In the genomic region with DNA sequence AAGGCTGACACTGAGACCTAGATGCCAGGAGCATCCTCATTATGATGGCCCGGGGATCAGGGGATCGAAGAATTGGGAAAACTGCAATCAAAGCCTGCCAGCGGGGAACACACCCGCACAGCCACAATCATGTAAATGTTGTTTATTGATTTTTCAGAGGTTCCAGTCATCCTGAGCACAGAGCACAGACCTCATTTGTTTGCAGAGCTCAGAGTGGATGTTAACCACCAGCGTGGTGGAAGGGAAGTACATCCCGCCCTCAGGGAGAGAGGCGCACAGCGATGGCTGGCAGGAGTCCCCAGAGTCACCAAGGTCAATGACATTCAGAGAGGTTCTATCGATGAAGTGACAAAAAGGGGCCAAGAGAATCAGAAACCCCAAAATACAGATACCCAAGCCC, we compare ENCODE assay signal across 30 mouse cellular contexts. TPM values are rescaled to one million over a fixed set of nuclear protein-coding genes. Genes with fewer than 3 reads are reported as not detected.
"Had no signal": no experiment of that assay in that cellular context is flagged by ENCODE, and none has a peak within 500 bp of the region (broad histone marks: within the 10 kb centered on the region; RNA-seq: fewer than 3 reads in every experiment).

No protein-coding gene starts in this region.

- H3K9me3 ChIP-seq: limb, embryonic 10.5 days; limb, embryonic 12.5 days; limb, embryonic 13.5 days; limb, embryonic 15.5 days; liver, embryonic 15.5 days; lung, embryonic 15.5 days; megakaryocyte, embryonic 14.5 days; midbrain, embryonic 10.5 days; midbrain, embryonic 12.5 days; midbrain, embryonic 13.5 days; midbrain, embryonic 15.5 days; neural tube, embryonic 12.5 days had no signal

- H3K27ac ChIP-seq: left cerebral cortex, adult 2 months; limb, embryonic 10.5 days; limb, embryonic 12.5 days; limb, embryonic 13.5 days; limb, embryonic 15.5 days; liver, embryonic 14.5 days; liver, embryonic 15.5 days; lung, embryonic 15.5 days; macrophage; midbrain, embryonic 10.5 days; midbrain, embryonic 12.5 days; midbrain, embryonic 13.5 days; midbrain, embryonic 15.5 days; neural tube, embryonic 12.5 days had no signal

- DNase-seq: layer of hippocampus, postnatal 36 days; left cerebral cortex, postnatal 4 days; lung, adult 18-20 months; lung, adult 2 months; lung, embryonic 14.5 days; lung, postnatal 10 days; lung, postnatal 14 days; lung, postnatal 36 days; lung, postnatal 4 days; midbrain, embryonic 14.5 days had no signal

- ATAC-seq: lung, postnatal 0 days; midbrain, embryonic 13.5 days; midbrain, embryonic 15.5 days; midbrain, embryonic 16.5 days had no signal

- H3K4me2 ChIP-seq: limb, embryonic 12.5 days; limb, embryonic 13.5 days; limb, embryonic 15.5 days; liver, embryonic 15.5 days; lung, embryonic 14.5 days; lung, embryonic 15.5 days; midbrain, embryonic 11.5 days; midbrain, embryonic 12.5 days; midbrain, embryonic 13.5 days; midbrain, embryonic 15.5 days; neural tube, embryonic 12.5 days had no signal

- H3K27me3 ChIP-seq: midbrain, embryonic 15.5 days had no signal

- H3K4me1 ChIP-seq: limb, embryonic 12.5 days; liver, embryonic 15.5 days; lung, embryonic 15.5 days had no signal

- H3K36me3 ChIP-seq: limb, embryonic 10.5 days; limb, embryonic 12.5 days; limb, embryonic 13.5 days; limb, embryonic 15.5 days; liver, embryonic 15.5 days; lung, embryonic 15.5 days; midbrain, embryonic 10.5 days; midbrain, embryonic 12.5 days; midbrain, embryonic 13.5 days; midbrain, embryonic 15.5 days; neural tube, embryonic 12.5 days had no signal

- H3K9ac ChIP-seq: limb, embryonic 12.5 days; limb, embryonic 13.5 days; limb, embryonic 15.5 days; liver, embryonic 14.5 days; liver, embryonic 15.5 days; lung, embryonic 14.5 days; lung, embryonic 15.5 days; midbrain, embryonic 12.5 days; midbrain, embryonic 13.5 days; midbrain, embryonic 15.5 days; neural tube, embryonic 12.5 days had no signal

- H3K4me3 ChIP-seq: left cerebral cortex, adult 2 months; limb, embryonic 10.5 days; limb, embryonic 12.5 days; limb, embryonic 13.5 days; limb, embryonic 15.5 days; liver, embryonic 15.5 days; lung, embryonic 15.5 days; megakaryocyte, embryonic 14.5 days; midbrain, embryonic 10.5 days; midbrain, embryonic 12.5 days; midbrain, embryonic 13.5 days; midbrain, embryonic 15.5 days; myocyte; neural tube, embryonic 12.5 days had no signal

RNA-seq across cellular contexts. Expression of a gene that starts 9.5 kb away (rescaled TPM):
- polyA plus RNA-seq: liver, adult 2 months had no signal
